Mouse (Mus musculus) cortical plate, adult 2 months (tissue): ENCODE data around the gene Slain2.

Source experiments
- CTCF ChIP-seq: fragments of 200-500 bp; IDR thresholded peaks from 2 replicates; pipeline ENCODE4 v1.5.1; 2011; ENCODE audit warnings: mild to moderate bottlenecking, control low read depth, low read length; ENCODE audit not compliant: insufficient read depth; ENCODE audit errors: extremely low read depth
- POLR2A ChIP-seq: fragments of 200-500 bp; IDR thresholded peaks from 2 replicates; pipeline ENCODE4 v1.6.1; 2011; ENCODE audit warnings: mild to moderate bottlenecking, low read length, control low read depth; ENCODE audit not compliant: insufficient read depth; ENCODE audit errors: extremely low read depth

- TF ChIP-seq CTCF (peak; percentile 63), POLR2A (no peak)
Measured at GRCm38 (mm10) chr5:72891534-72891933, 22.6 kb upstream of the Slain2 start.
